Mouse (Mus musculus) C2C12 (cell line): ENCODE results near the gene Qprt. TPM values are rescaled to one million over a fixed set of nuclear protein-coding genes. Genes with fewer than 3 reads are reported as not detected.
A peak's percentile ranks its signal among the peaks of the same experiment; 100 is the strongest.

Experiments used
- H3K27me3 ChIP-seq: one replicate; pipeline ENCODE4 v1.6.1; 2011; ENCODE audit not compliant: control insufficient read depth, insufficient read depth, insufficient read length
- H3K36me3 ChIP-seq: one replicate; pipeline ENCODE4 v1.6.1; 2011; ENCODE audit not compliant: control insufficient read depth, insufficient read depth
- H3K4me3 ChIP-seq: one replicate; pipeline ENCODE4 v1.5.1; 2011; ENCODE audit warnings: mild to moderate bottlenecking, control low read depth; ENCODE audit not compliant: poor library complexity, insufficient read depth, severe bottlenecking
- H3K79me2 ChIP-seq: one replicate; pipeline ENCODE4 v1.6.1; 2011; ENCODE audit not compliant: control insufficient read depth, insufficient read depth
- H3K79me3 ChIP-seq: one replicate; pipeline ENCODE4 v1.6.1; 2011; ENCODE audit warnings: low read depth, control low read depth
- H3ac ChIP-seq: one replicate; pipeline ENCODE3; 2011; ENCODE audit warnings: low read depth; ENCODE audit not compliant: control insufficient read depth, insufficient read length
- CEBPB ChIP-seq: IDR thresholded peaks from one replicate; pipeline ENCODE4 v1.6.1; 2011; ENCODE audit warnings: low read depth, mild to moderate bottlenecking, control low read depth, moderate library complexity
- CTCF ChIP-seq: IDR thresholded peaks from one replicate; pipeline ENCODE4 v1.5.1; 2011; ENCODE audit not compliant: control insufficient read depth, insufficient read depth, insufficient read length
- FOSL1 ChIP-seq: IDR thresholded peaks from one replicate; pipeline ENCODE4 v1.8.0; 2011; ENCODE audit warnings: mild to moderate bottlenecking, low read length; ENCODE audit not compliant: poor library complexity, insufficient read depth, severe bottlenecking
- MAX ChIP-seq: IDR thresholded peaks from one replicate; pipeline ENCODE4 v1.6.1; 2011; ENCODE audit warnings: mild to moderate bottlenecking, control low read depth
- MYOD1 ChIP-seq: IDR thresholded peaks from one replicate; pipeline ENCODE4 v1.6.1; 2011; ENCODE audit warnings: low read depth; ENCODE audit not compliant: control insufficient read depth, insufficient read length
- MYOG ChIP-seq: IDR thresholded peaks from one replicate; pipeline ENCODE4 v1.6.1; 2011; ENCODE audit not compliant: control insufficient read depth, insufficient read length; ENCODE audit errors: extremely low read depth
- USF1 ChIP-seq: IDR thresholded peaks from one replicate; pipeline ENCODE4 v1.6.1; 2011; ENCODE audit warnings: low read depth, mild to moderate bottlenecking, control low read depth, moderate library complexity
- polyA plus RNA-seq: library from polyadenylated mRNA; unstranded; fragments of >200 nt; fragmentation: generic; extraction: Trizol; gene quantifications from one replicate; pipeline ENCODE4 v1.2.1, GENCODE M21; 2012; ENCODE audit warnings: missing spikeins

The Qprt gene
- polyA plus RNA-seq, 1 experiment: not detected

- no peak overlapping the region for H3ac ChIP-seq
- no peaks in the 10 kb centered on the region for H3K79me2 ChIP-seq
- no peaks in the 10 kb centered on the region for H3K27me3 ChIP-seq
- H3K36me3 ChIP-seq: no peaks in the 10 kb centered on the region
- no peaks in the 10 kb centered on the region for H3K79me3 ChIP-seq
- TF ChIP-seq MYOG: no peak
- TF ChIP-seq CTCF: no peak
- no peak for TF ChIP-seq USF1
- no peak for TF ChIP-seq MAX
- TF ChIP-seq MYOD1: no peak
- peak; percentile 87 for TF ChIP-seq FOSL1
- no peak for TF ChIP-seq CEBPB
- H3K4me3 ChIP-seq: no peak overlapping the region
Measured at GRCm38 (mm10) chr7:127066317-127066716, 55.7 kb downstream of the Qprt start.

GRCm38 (mm10) chr7:127065538-127065937, 56.5 kb downstream of the Qprt start:
- TF ChIP-seq USF1 (no peak), CTCF (no peak), MYOD1 (no peak), CEBPB (no peak), FOSL1 (no peak), MYOG (no peak), MAX (no peak)
- no peaks in the 10 kb centered on the region for H3K36me3 ChIP-seq
- H3ac ChIP-seq: no peak overlapping the region
- no peaks in the 10 kb centered on the region for H3K79me3 ChIP-seq
- no peaks in the 10 kb centered on the region for H3K27me3 ChIP-seq
- no peak overlapping the region for H3K4me3 ChIP-seq
- H3K79me2 ChIP-seq: no peaks in the 10 kb centered on the region

Other genes starting within 250 kb of the Qprt start
- 27.9 TPM for gene Taok2, start 237.5 kb downstream of the Qprt start, polyA plus RNA-seq
- 26.7 TPM for gene Tmem219, start 199.3 kb downstream of the Qprt start, polyA plus RNA-seq
- gene Kctd13, start 193.3 kb downstream of the Qprt start, polyA plus RNA-seq: 18.3 TPM
- 0.07 TPM for gene Asphd1, start 172.6 kb downstream of the Qprt start, polyA plus RNA-seq
- gene Sez6l2, start 171.7 kb downstream of the Qprt start, polyA plus RNA-seq: 0.11 TPM
- gene Cdipt, start 146.3 kb downstream of the Qprt start, polyA plus RNA-seq: 115 TPM
- 0.06 TPM for gene Cdiptos, start 146.1 kb downstream of the Qprt start, polyA plus RNA-seq
- gene Mvp, start 107.6 kb downstream of the Qprt start, polyA plus RNA-seq: 32.7 TPM
- gene Pagr1b, start 105.7 kb downstream of the Qprt start, polyA plus RNA-seq: 1.2 TPM
- gene Pagr1a, start 104.9 kb downstream of the Qprt start, polyA plus RNA-seq: 22.3 TPM
- 39.7 TPM for gene Gm42742, start 101.1 kb downstream of the Qprt start, polyA plus RNA-seq
- gene Prrt2, start 101.0 kb downstream of the Qprt start, polyA plus RNA-seq: 0.02 TPM
- gene Maz, start 95.2 kb downstream of the Qprt start, polyA plus RNA-seq: 141 TPM
- gene Kif22, start 79.8 kb downstream of the Qprt start, polyA plus RNA-seq: 75.4 TPM
- not detected for gene Zg16, start 34.9 kb downstream of the Qprt start, polyA plus RNA-seq
- 34.0 TPM for gene AI467606, start 30.9 kb downstream of the Qprt start, polyA plus RNA-seq
- 23.1 TPM for gene Spn, start 15.6 kb upstream of the Qprt start, polyA plus RNA-seq
- 56.2 TPM for gene Cd2bp2, start 73.8 kb upstream of the Qprt start, polyA plus RNA-seq
- gene Tbc1d10b, start 86.2 kb upstream of the Qprt start, polyA plus RNA-seq: 41.4 TPM
- 39.4 TPM for gene Mylpf, start 86.7 kb upstream of the Qprt start, polyA plus RNA-seq
- 16.1 TPM for gene Zfp553, start 110.8 kb upstream of the Qprt start, polyA plus RNA-seq
- 1.7 TPM for gene Sept1, start 110.9 kb upstream of the Qprt start, polyA plus RNA-seq
- 38.0 TPM for gene Zfp771, start 122.0 kb upstream of the Qprt start, polyA plus RNA-seq
- gene Dctpp1, start 138.5 kb upstream of the Qprt start, polyA plus RNA-seq: 226 TPM
- gene Sephs2, start 151.8 kb upstream of the Qprt start, polyA plus RNA-seq: 41.4 TPM
- 0.07 TPM for gene Itgal, start 174.0 kb upstream of the Qprt start, polyA plus RNA-seq
- 17.5 TPM for gene Zfp768, start 223.4 kb upstream of the Qprt start, polyA plus RNA-seq